Mouse (Mus musculus): ENCODE results near the gene Snx20. TPM values are rescaled to one million over a fixed set of nuclear protein-coding genes. Genes with fewer than 3 reads are reported as not detected.

The Snx20 gene
- polyA plus RNA-seq, 1 experiment from 2014 or later, result 2.2 TPM

DNA sequence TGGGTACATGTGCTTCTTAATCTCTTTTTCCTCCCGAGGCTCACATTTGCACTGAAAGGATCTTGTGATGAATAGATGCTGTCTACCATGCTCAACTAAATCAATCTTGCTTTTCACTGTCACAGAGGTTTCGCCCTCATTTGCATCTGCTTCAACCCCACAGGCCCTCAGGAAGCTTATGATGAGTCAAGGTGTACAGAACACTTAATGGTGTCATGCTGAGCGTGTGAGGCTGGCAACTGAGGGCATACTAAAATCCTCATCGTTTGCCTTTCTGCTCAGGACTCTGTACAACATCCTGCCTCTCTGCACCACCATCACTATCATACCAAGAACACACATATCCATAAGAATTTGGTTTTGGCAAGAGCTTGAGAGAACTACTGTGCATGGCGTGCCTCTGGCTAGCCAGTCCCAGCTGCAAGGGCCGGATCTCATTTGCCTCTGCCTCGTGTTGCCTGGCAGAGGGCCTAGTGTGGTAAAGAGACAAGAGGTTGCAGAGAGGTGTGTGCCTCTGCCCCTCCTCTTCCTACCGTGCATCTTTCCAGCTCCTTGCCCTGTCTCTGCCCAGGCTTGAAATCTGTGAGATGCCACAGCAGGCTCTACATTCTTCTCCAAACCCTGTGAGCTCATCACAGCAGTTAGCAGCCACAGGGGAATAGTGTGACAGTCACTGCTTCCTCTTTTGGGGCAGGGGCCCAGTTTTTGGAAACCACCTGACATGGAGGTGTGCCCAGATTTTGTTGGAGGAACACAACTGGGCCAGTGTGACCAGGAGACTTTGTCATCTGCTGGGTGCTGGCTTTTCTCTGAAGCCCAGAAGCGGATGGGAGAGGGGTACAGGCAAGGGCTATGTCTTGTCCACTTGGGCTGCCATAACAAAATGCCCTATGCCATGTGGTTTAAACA lies 1.4 kb upstream of the Snx20 start:
- Histone ChIP-seq H3K27ac (no peak overlapping the region), H3K27me3 (no peaks in the 10 kb centered on the region), H3K4me3 (no peak overlapping the region), H3K9me3 (no peaks in the 10 kb centered on the region), H3K36me3 (no peaks in the 10 kb centered on the region), H3K4me2 (no peak overlapping the region), H3K9ac (no peak overlapping the region), H3K4me1 (peaks cover 4% of the 10 kb centered on the region; the same call in 1 of the 2 replicates)
- 65% methylated on average over 9 of the region's 9 CpGs for whole genome bisulfite sequencing
- no peak for ATAC-seq (ENCODE audit: insufficient number of reproducible peaks, low FRiP score, low TSS enrichment, low read depth)

DNA sequence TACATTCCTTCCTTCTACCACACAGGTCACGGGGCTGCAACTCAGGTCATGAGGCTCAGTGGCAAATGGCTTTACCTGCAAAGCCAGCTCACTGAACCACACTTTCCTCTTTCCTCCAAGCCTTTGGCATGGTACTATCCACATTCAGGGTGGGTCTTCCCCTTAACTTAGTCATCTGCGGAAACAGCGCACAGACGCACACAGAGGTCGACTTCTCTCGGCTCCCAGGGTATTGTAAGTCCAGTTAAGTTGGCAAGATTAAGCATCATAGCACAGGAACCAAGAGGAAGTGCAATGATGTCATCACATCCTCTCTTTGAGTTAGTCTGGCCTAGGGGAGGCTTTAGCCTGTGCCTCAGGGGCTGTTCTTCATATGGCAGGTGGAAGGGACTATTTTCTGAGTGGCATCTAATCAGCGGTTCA lies 2.6 kb downstream of the Snx20 start:
- Histone ChIP-seq H3K27ac (no peak overlapping the region), H3K4me3 (no peak overlapping the region), H3K9ac (no peak overlapping the region), H3K9me3 (no peaks in the 10 kb centered on the region), H3K36me3 (no peaks in the 10 kb centered on the region), H3K4me1 (peaks cover 7% of the 10 kb centered on the region), H3K27me3 (peaks cover 8% of the 10 kb centered on the region; the same call in 1 of the 2 replicates), H3K4me2 (no peak overlapping the region)
- no peak for ATAC-seq (ENCODE audit: insufficient number of reproducible peaks, low FRiP score, low TSS enrichment, low read depth)
- WGBS, result 76% methylated on average over 7 of the region's 7 CpGs

DNA sequence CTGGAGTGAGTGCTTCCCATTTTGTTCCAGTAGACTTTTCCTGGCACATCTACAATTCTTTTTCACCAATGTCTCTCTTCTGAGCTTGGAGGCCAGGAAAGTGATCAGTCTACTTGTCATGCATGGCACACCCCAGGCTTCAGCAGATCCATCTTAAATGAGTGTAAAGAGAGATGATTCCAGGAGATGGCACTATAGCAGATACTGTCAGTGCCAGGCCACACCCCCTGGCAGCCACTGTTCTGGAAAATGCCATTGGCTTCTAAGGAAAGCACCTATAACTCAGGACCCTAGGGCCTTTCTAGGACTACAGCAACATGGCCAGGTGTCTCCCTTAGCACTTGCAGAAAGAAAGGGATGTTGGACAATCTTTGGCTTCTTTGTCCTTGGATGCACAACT lies 4.8 kb downstream of the Snx20 start:
- Histone ChIP-seq H3K36me3 (no peaks in the 10 kb centered on the region), H3K27me3 (peaks cover 19% of the 10 kb centered on the region), H3K9me3 (no peaks in the 10 kb centered on the region), H3K4me2 (no peak overlapping the region), H3K9ac (no peak overlapping the region), H3K4me3 (no peak overlapping the region), H3K4me1 (peaks cover 16% of the 10 kb centered on the region), H3K27ac (no peak overlapping the region)
- no peak for ATAC-seq (ENCODE audit: insufficient number of reproducible peaks, low FRiP score, low TSS enrichment, low read depth)

DNA sequence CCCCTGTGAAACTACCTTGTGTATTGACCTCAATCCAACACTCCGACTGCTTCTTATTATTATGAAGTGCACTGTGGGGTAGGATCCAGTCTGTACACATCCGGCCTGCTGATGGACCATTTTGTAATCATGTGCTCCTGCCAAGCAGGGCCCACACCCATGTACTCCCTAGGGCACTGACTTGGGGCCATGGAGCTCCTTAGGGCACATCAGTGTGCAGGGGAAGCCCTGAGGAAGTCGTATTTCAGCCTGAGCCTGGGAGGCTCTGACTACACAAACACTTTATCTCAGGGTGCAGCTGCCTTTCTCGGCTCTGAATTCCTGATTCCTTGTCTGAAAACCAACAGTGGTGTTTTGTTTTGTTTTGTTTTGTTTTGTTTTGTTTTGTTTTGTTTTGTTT lies 5.7 kb downstream of the Snx20 start:
- Histone ChIP-seq H3K4me2 (no peak overlapping the region), H3K9me3 (no peaks in the 10 kb centered on the region), H3K4me1 (peaks cover 16% of the 10 kb centered on the region), H3K27ac (no peak overlapping the region), H3K27me3 (peaks cover 28% of the 10 kb centered on the region), H3K4me3 (no peak overlapping the region), H3K36me3 (no peaks in the 10 kb centered on the region), H3K9ac (no peak overlapping the region)
- ATAC-seq (ENCODE audit: insufficient number of reproducible peaks, low FRiP score, low TSS enrichment, low read depth), result no peak
- 84% methylated on average over 4 of the region's 4 CpGs for WGBS

DNA sequence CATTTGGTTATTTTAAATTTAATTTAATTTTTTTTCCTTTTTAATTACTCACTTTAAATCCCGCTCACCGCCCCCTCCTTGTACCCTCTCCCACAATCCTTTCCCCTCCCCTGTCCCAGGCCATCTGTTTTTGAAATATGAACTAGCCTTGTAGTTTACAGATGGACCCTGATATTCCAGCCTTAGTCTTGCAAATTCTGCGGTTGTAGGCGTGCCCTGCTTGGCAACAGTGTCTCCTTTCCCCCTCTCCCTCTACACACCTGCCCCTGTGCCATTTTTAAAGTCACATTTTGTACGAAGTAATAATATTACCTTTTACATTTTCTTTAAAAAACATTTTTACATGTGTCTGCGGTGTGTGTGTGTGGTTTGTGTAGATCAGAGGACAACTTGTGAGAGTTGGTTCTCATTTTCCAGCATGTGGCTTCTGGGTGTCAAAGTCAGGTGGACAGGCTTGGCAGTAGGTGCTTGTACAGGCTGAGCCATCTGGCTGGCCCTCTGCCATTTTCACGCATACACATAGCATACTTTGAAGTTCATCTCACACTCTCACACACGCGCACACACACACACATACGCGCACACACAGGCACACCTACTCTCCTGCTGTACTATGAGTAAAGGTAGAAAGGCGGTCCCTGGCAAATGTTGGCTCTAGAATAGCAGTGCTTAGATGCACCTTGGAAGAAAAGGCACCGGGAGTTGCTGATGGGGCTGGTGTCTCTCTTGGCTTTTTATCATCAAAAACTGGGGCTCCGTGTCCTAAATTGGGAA lies 7.7 kb downstream of the Snx20 start:
- H3K9ac ChIP-seq, result no peak overlapping the region
- peaks cover 16% of the 10 kb centered on the region for H3K4me1 ChIP-seq
- H3K4me3 ChIP-seq, result peak overlapping the region; percentile 50
- 0 out of 2 replicates have a peak, but pooled peaks have one; percentile 5 for ATAC-seq (ENCODE audit: insufficient number of reproducible peaks, low FRiP score, low TSS enrichment, low read depth)
- WGBS, result 49% methylated on average over 14 of the region's 14 CpGs
- H3K36me3 ChIP-seq, result no peaks in the 10 kb centered on the region
- no peak overlapping the region for H3K27ac ChIP-seq
- peaks cover 33% of the 10 kb centered on the region for H3K27me3 ChIP-seq
- no peaks in the 10 kb centered on the region for H3K9me3 ChIP-seq
- H3K4me2 ChIP-seq, result peak overlapping the region; percentile 84

DNA sequence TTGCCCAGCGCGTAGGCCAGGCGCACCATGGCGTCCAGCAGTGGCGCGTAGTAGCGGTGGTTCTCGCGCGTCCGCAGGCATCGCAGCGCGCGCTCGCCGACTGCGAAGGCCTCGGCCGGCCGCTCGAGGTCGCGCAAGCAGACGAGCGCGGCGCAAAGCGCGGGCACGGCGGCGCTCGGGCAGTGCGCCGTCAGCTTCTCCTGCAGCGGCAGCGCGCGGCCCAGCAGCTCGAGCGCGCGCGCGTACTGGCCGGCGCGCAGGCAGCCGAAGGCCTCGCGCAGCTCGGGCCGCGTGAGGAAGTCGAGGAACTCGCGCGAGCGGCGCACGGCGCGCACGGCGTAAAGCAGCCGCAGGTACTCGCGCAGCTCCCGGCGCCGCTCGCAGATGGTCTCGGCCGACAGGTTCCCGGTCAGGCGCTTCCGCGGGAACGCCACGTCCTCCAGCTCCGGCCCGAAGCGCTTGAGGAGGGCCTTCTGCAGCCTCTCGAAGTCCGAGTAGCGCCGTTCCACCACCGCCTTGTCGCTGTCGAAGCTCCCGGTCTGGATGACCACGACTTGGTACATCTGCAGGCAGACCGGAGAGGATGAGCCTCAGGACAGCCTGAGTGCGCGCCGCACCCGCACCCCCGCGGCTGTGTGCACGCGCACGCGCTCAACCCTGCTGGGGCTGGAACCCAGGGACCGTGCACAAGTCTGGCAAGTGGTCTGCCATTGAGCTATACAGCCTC lies 8.5 kb downstream of the Snx20 start:
- peak; percentile 69 for ATAC-seq (ENCODE audit: insufficient number of reproducible peaks, low FRiP score, low TSS enrichment, low read depth)
- Histone ChIP-seq H3K27ac (0 out of 2 replicates have a peak overlapping the region, but pooled peaks have one; percentile 62), H3K4me3 (peak overlapping the region; percentile 50), H3K36me3 (no peaks in the 10 kb centered on the region), H3K4me2 (peak overlapping the region; percentile 84), H3K9ac (peak overlapping the region; percentile 60), H3K27me3 (peaks cover 37% of the 10 kb centered on the region), H3K9me3 (no peaks in the 10 kb centered on the region), H3K4me1 (peaks cover 16% of the 10 kb centered on the region)
- under 1% methylated on average over 105 of the region's 105 CpGs for WGBS

DNA sequence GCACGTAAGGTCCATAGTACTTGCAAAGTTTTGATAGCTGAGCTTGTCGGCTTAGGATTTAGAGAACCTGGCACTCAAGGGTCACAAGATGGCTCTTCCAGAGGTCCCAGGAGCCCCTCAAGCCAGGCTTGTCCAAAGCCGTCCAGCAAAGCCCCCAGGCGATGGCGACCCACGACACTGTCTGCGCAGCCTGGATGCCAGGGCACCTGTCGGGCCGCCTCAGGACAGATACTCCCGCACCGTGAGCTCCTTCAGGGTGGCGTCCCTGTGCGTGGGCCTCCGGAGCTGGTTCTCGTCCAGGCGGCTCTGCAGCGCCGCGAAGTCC lies 9.0 kb downstream of the Snx20 start:
- no peaks in the 10 kb centered on the region for H3K9me3 ChIP-seq
- no peak overlapping the region for H3K27ac ChIP-seq
- WGBS, result 12% methylated on average over 19 of the region's 19 CpGs
- peak overlapping the region; percentile 50 for H3K4me3 ChIP-seq
- peaks cover 42% of the 10 kb centered on the region for H3K27me3 ChIP-seq
- H3K4me2 ChIP-seq, result peak overlapping the region; percentile 84
- peak overlapping the region; percentile 60 for H3K9ac ChIP-seq
- peaks cover 16% of the 10 kb centered on the region for H3K4me1 ChIP-seq
- ATAC-seq (ENCODE audit: insufficient number of reproducible peaks, low FRiP score, low TSS enrichment, low read depth), result no peak; the same call in 1 of the 2 replicates
- no peaks in the 10 kb centered on the region for H3K36me3 ChIP-seq

DNA sequence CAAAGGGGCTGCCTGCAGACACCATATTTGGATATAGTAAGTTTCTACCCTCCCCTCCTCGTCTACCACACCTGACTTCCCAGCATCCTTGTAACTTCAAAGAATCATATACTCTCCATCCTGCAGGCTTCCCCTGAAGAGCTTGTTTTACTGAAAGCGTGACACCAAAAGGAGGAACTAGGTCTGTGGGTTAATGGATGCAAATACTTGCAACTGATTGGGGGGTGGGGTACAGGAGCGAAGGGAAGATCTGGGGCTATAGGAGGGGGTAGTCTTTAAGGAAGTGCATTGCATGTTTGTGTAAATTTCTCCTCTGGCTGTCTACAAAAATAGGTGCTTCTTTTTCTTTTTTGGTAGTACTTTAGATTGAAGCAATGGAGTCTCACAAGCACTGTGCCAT lies 9.5 kb downstream of the Snx20 start:
- peak overlapping the region; percentile 84; the same call in 1 of the 2 replicates for H3K4me2 ChIP-seq
- WGBS, result 50% methylated on average over 3 of the region's 3 CpGs

DNA sequence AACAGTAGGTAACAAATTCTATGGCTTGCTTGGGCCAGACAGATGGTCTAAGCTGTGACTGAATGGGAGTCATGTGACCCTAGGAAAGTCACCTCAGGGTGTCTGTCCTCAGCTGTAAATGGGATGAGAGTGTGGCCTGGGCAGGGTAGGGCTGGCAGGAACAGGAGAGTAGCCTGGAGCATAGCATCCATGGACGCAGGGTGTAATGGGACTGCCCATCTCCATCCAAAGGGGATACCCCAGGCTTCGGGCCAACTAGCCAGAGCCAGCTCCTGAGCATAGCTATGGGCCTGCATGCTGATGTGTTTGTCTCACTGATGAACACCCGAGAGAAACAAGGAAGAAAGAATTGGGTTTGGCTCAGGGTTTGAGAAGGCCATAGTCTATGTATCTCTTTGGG lies 11.7 kb downstream of the Snx20 start:
- no peak for ATAC-seq (ENCODE audit: insufficient number of reproducible peaks, low FRiP score, low TSS enrichment, low read depth)
- Histone ChIP-seq H3K4me2 (no peak overlapping the region), H3K4me1 (peaks cover 19% of the 10 kb centered on the region), H3K27ac (no peak overlapping the region), H3K27me3 (peaks cover 49% of the 10 kb centered on the region), H3K36me3 (no peaks in the 10 kb centered on the region), H3K4me3 (no peak overlapping the region), H3K9me3 (no peaks in the 10 kb centered on the region), H3K9ac (no peak overlapping the region)
- WGBS, result 78% methylated on average over 3 of the region's 3 CpGs

More for the DNA sequence above, 9.5 kb downstream of the Snx20 start:
- peaks cover 16% of the 10 kb centered on the region for H3K4me1 ChIP-seq
- H3K27ac ChIP-seq, result no peak overlapping the region
- peak overlapping the region; percentile 50; the same call in 1 of the 2 replicates for H3K4me3 ChIP-seq
- peaks cover 43% of the 10 kb centered on the region for H3K27me3 ChIP-seq
- no peaks in the 10 kb centered on the region for H3K36me3 ChIP-seq
- no peaks in the 10 kb centered on the region for H3K9me3 ChIP-seq
- ATAC-seq (ENCODE audit: insufficient number of reproducible peaks, low FRiP score, low TSS enrichment, low read depth), result no peak
- no peak overlapping the region for H3K9ac ChIP-seq

DNA sequence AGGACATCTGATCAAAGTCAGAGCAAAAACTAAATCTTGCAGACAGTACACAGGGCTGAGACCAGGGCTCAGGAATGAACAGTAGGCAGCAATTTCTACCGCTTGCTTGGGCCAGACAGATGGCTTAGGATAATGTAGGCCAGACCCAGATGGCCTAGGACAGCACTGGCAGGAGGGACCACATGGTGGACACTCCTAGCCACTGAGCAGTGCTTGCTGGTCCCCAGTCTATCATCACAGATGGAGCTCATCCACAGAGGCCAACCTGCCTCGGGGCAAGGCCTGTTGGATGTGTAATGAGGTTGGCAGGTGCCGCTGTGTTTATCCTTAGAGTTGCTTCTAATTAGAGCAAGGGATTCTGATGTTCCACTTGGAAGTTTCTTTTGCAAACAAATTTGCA lies 12.6 kb downstream of the Snx20 start:
- Histone ChIP-seq H3K27me3 (peaks cover 41% of the 10 kb centered on the region), H3K27ac (no peak overlapping the region), H3K4me1 (peaks cover 17% of the 10 kb centered on the region), H3K4me3 (no peak overlapping the region), H3K36me3 (no peaks in the 10 kb centered on the region), H3K9me3 (no peaks in the 10 kb centered on the region), H3K9ac (no peak overlapping the region), H3K4me2 (no peak overlapping the region)
- no peak for ATAC-seq (ENCODE audit: insufficient number of reproducible peaks, low FRiP score, low TSS enrichment, low read depth)
- 68% methylated on average over 3 of the region's 3 CpGs for WGBS

DNA sequence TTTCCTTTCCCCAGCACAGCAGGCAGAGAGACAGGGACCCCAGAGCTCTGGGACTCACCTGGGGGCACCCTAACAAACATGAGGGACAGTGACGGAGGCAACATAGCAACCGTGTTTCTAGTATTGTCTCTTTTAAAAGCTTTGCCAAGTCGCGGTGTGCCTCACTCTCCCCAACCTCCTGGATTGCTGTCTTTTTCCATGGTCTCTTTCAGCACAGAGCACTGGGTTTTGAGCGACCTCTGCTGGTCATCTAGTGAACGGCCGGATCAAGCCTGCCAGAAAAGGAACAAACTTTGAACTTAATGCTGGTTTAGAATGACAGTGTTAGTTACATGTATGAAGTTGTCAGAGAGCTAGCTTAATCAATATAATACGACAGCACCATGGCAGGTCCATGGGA lies 14.5 kb downstream of the Snx20 start:
- no peak for ATAC-seq (ENCODE audit: insufficient number of reproducible peaks, low FRiP score, low TSS enrichment, low read depth)
- 1% methylated on average over 8 of the region's 8 CpGs for WGBS
- Histone ChIP-seq H3K9me3 (no peaks in the 10 kb centered on the region), H3K36me3 (no peaks in the 10 kb centered on the region), H3K9ac (no peak overlapping the region), H3K27ac (no peak overlapping the region), H3K27me3 (peaks cover 36% of the 10 kb centered on the region), H3K4me1 (peaks cover 3% of the 10 kb centered on the region), H3K4me2 (no peak overlapping the region), H3K4me3 (no peak overlapping the region)

Measured in limb, embryonic 15.5 days (tissue).